7 mouse cellular contexts compared by ENCODE assay signal in the genomic region with DNA sequence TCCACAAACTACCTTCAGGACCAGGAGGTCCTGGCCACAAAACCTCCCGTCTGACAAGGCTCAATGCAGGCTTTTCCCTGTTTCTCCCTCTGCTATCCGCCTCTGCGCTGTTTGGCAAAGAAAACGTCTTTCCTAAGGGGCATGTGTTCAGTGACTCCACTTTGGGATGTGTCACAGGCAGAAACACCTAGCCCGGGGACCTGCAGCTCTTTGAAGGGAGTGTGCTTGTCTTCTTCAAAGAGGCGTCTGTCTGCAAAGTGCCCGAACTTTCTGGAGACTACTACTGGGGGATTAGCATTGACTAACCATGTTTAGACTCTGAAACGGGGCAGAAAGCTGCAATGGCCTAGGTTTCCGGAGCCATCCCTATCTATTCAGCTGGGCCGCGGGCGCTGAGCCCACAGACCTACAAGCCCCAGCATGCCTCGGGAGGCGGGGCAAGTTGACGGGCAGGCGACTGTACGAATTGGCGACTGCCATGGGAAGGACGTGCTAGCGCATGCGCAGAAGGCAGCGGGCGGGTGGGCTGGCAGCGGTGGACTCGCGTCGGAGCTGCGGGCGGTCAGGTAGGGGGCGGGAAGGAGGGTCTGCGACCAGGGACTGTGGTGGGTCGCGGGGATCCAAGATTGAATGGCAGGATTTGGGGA. TPM values are rescaled to one million over a fixed set of nuclear protein-coding genes. Genes with fewer than 3 reads are reported as not detected.
DNase-seq lines count a peak whose midpoint lies in the region; ATAC-seq and TF ChIP-seq lines count a peak whose summit lies in the region.

Gene Trim32 (plus strand): TSS at position 483 of the 647 bp plus-strand sequence.

- H3K27ac ChIP-seq in embryonic facial prominence, embryonic 11.5 days (replicated peaks; ENCODE audit: low read depth, low read length): no peak within 1 kb of the TSS
- peak within 1 kb of the TSS; percentile 49 for H3K27ac ChIP-seq in kidney, adult 2 months (ENCODE audit: insufficient read depth, low read depth, low read length)
- H3K27ac ChIP-seq in limb, embryonic 12.5 days: no peak within 1 kb of the TSS
- peak within 1 kb of the TSS; percentile 82 for H3K27ac ChIP-seq in midbrain, embryonic 15.5 days
- no peak within 1 kb of the TSS for H3K27ac ChIP-seq in spleen, adult 2 months (ENCODE audit: insufficient read depth, low read length)

- peak within 1 kb of the TSS; percentile 73 for H3K4me3 ChIP-seq in embryonic facial prominence, embryonic 11.5 days (ENCODE audit: low read depth, low read length)
- H3K4me3 ChIP-seq in kidney, adult 2 months (ENCODE audit: insufficient read depth, low read depth, low read length): peak within 1 kb of the TSS; percentile 94
- H3K4me3 ChIP-seq in limb, embryonic 12.5 days (replicated peaks): peak within 1 kb of the TSS; percentile 66
- peak within 1 kb of the TSS; percentile 70 for H3K4me3 ChIP-seq in midbrain, embryonic 15.5 days
- peak within 1 kb of the TSS; percentile 81 for H3K4me3 ChIP-seq in spleen, adult 2 months (ENCODE audit: extremely low read depth, insufficient read depth, insufficient read length)

- no peaks in the 10 kb centered on the region for H3K4me1 ChIP-seq in embryonic facial prominence, embryonic 11.5 days (ENCODE audit: control insufficient read depth, insufficient read depth, low read length)
- H3K4me1 ChIP-seq in kidney, adult 2 months (ENCODE audit: control insufficient read depth, insufficient read depth, low read length): peaks cover 10% of the 10 kb centered on the region
- peaks cover 21% of the 10 kb centered on the region for H3K4me1 ChIP-seq in limb, embryonic 12.5 days (replicated peaks)
- H3K4me1 ChIP-seq in midbrain, embryonic 15.5 days: peaks cover 27% of the 10 kb centered on the region
- H3K4me1 ChIP-seq in spleen, adult 2 months (ENCODE audit: control insufficient read depth, insufficient read depth, insufficient read length): peaks cover 5% of the 10 kb centered on the region; the same call in 1 of the 2 replicates

- peak; percentile 41 for TF ChIP-seq POLR2A in kidney, adult 2 months (IDR thresholded peaks at IDR 0.05; ENCODE audit: low read depth, low read length)
- TF ChIP-seq POLR2A in spleen, adult 2 months (IDR thresholded peaks at IDR 0.05; ENCODE audit: low read depth, low read length): peak; percentile 19; the same call in 1 of the 2 replicates

- H3K27me3 ChIP-seq in embryonic facial prominence, embryonic 11.5 days (ENCODE audit: control insufficient read depth, insufficient read depth, low read length): no peaks in the 10 kb centered on the region
- no peaks in the 10 kb centered on the region for H3K27me3 ChIP-seq in kidney, adult 2 months (replicated peaks; ENCODE audit: control insufficient read depth, insufficient read depth, low read length)
- no peaks in the 10 kb centered on the region for H3K27me3 ChIP-seq in limb, embryonic 12.5 days
- H3K27me3 ChIP-seq in midbrain, embryonic 15.5 days (replicated peaks): no peaks in the 10 kb centered on the region
- H3K27me3 ChIP-seq in spleen, adult 2 months (ENCODE audit: control insufficient read depth, insufficient read depth, low read length): no peaks in the 10 kb centered on the region

- no peaks in the 10 kb centered on the region for H3K9me3 ChIP-seq in embryonic facial prominence, embryonic 11.5 days (replicated peaks; ENCODE audit: control insufficient read depth, low read length)
- H3K9me3 ChIP-seq in limb, embryonic 12.5 days: no peaks in the 10 kb centered on the region
- no peaks in the 10 kb centered on the region for H3K9me3 ChIP-seq in midbrain, embryonic 15.5 days

- peak; percentile 97 for ATAC-seq in embryonic facial prominence, embryonic 11.5 days (replicated peaks; ENCODE audit: insufficient number of reproducible peaks, low FRiP score, low TSS enrichment, low read depth)
- ATAC-seq in limb, embryonic 12.5 days (ENCODE audit: insufficient number of reproducible peaks, insufficient read depth, low FRiP score, low TSS enrichment, low read depth): peak; percentile 92
- ATAC-seq in midbrain, embryonic 15.5 days (replicated peaks): peak; percentile 98

- peak within 1 kb of the TSS; percentile 56 for H3K4me2 ChIP-seq in embryonic facial prominence, embryonic 11.5 days (ENCODE audit: low read depth, low read length)
- peak within 1 kb of the TSS; percentile 81 for H3K4me2 ChIP-seq in limb, embryonic 12.5 days
- H3K4me2 ChIP-seq in midbrain, embryonic 15.5 days: peak within 1 kb of the TSS; percentile 61

- WGBS in embryonic facial prominence, embryonic 11.5 days: 3% methylated on average over 33 of the region's 33 CpGs
- 4% methylated on average over 33 of the region's 33 CpGs for WGBS in kidney, adult 2 months
- WGBS in limb, embryonic 12.5 days: 3% methylated on average over 32 of the region's 33 CpGs
- 2% methylated on average over 33 of the region's 33 CpGs for WGBS in midbrain, embryonic 15.5 days
- 7% methylated on average over 33 of the region's 33 CpGs for WGBS in spleen, adult 2 months

- no peaks in the 10 kb centered on the region for H3K36me3 ChIP-seq in embryonic facial prominence, embryonic 11.5 days (replicated peaks; ENCODE audit: control insufficient read depth, insufficient read depth, low read depth, low read length)
- no peaks in the 10 kb centered on the region for H3K36me3 ChIP-seq in kidney, adult 2 months (ENCODE audit: control insufficient read depth, insufficient read depth, low read length)
- H3K36me3 ChIP-seq in limb, embryonic 12.5 days: 0 out of 2 replicates have a peak, but pooled peaks cover 3% of the 10 kb centered on the region
- no peaks in the 10 kb centered on the region for H3K36me3 ChIP-seq in midbrain, embryonic 15.5 days (replicated peaks)
- no peaks in the 10 kb centered on the region for H3K36me3 ChIP-seq in spleen, adult 2 months (ENCODE audit: control insufficient read depth, insufficient read depth, low read length)

- no peak for TF ChIP-seq CTCF in kidney, adult 2 months (conservative IDR thresholded peaks at IDR 0.05; ENCODE audit: insufficient read depth, insufficient read length, low read depth, low read length)
- no peak for TF ChIP-seq CTCF in spleen, adult 2 months (IDR thresholded peaks at IDR 0.05; ENCODE audit: extremely low read depth, insufficient read depth, insufficient read length, insufficient replicate concordance)

- DNase-seq in adrenal gland, postnatal 25 days: peak; percentile 100
- DNase-seq in embryonic facial prominence, embryonic 11.5 days (ENCODE audit: low spot score): peak; percentile 96
- DNase-seq in heart, adult 18-20 months: peak; percentile 98 to 100
- DNase-seq in kidney, adult 2 months: peak; percentile 99
- peak; percentile 70 to 96 for DNase-seq in spleen, adult 2 months (ENCODE audit: low read depth in 1 of 2, low spot score in 2 of 2)

- peak within 1 kb of the TSS; percentile 79 for H3K9ac ChIP-seq in embryonic facial prominence, embryonic 11.5 days (replicated peaks; ENCODE audit: low read length)
- H3K9ac ChIP-seq in limb, embryonic 12.5 days (replicated peaks): peak within 1 kb of the TSS; percentile 79
- H3K9ac ChIP-seq in midbrain, embryonic 15.5 days: peak within 1 kb of the TSS; percentile 80

RNA-seq across cellular contexts. Expression of gene Trim32, which starts in this region (rescaled TPM):
- 25.0 and 34.5 TPM in 2 replicates for total RNA-seq in adrenal gland, postnatal 25 days (2021)
- polyA plus RNA-seq in embryonic facial prominence, embryonic 11.5 days (2014; fragmentation: Nextera tagmentation; extraction: Ambion mirVana): 66.1 and 67.2 TPM in 2 replicates
- 10 to 100 TPM; 15.0 to 16.9 TPM for total RNA-seq in heart, adult 18-20 months (2021)
- 19.6 and 20.6 TPM in 2 replicates for polyA plus RNA-seq in kidney, adult 2 months (2012; rRNA removed)
- polyA plus RNA-seq in limb, embryonic 12.5 days (2016; fragmentation: Nextera tagmentation; extraction: Ambion mirVana): 55.9 and 61.5 TPM in 2 replicates
- 207 and 214 TPM in 2 replicates for polyA plus RNA-seq in midbrain, embryonic 15.5 days (2015; fragmentation: Nextera tagmentation; extraction: Ambion mirVana)
- polyA plus RNA-seq in spleen, adult 2 months (2012; rRNA removed): 9.6 and 11.4 TPM in 2 replicates

Comparison
In these comparisons a context has a peak if more than half of its experiments do, and no peak if none do; other contexts are left out.
1. H3K27ac ChIP-seq: peak in kidney, adult 2 months (single experiment) and midbrain, embryonic 15.5 days (single experiment); none in embryonic facial prominence, embryonic 11.5 days (single experiment), limb, embryonic 12.5 days (single experiment) and spleen, adult 2 months (single experiment).
2. Peak in every context shown above with its lines, with median percentiles within 50 percentile points of each other: DNase-seq, ATAC-seq, H3K4me2 ChIP-seq, H3K4me3 ChIP-seq and H3K9ac ChIP-seq.